Mouse (Mus musculus): Measurements from ENCODE around the gene Nap1l4. TPM values are rescaled to one million over a fixed set of nuclear protein-coding genes. Genes with fewer than 3 reads are reported as not detected.

Gene Nap1l4
- 105 and 152 TPM in 2 replicates for total RNA-seq (2023)

DNA sequence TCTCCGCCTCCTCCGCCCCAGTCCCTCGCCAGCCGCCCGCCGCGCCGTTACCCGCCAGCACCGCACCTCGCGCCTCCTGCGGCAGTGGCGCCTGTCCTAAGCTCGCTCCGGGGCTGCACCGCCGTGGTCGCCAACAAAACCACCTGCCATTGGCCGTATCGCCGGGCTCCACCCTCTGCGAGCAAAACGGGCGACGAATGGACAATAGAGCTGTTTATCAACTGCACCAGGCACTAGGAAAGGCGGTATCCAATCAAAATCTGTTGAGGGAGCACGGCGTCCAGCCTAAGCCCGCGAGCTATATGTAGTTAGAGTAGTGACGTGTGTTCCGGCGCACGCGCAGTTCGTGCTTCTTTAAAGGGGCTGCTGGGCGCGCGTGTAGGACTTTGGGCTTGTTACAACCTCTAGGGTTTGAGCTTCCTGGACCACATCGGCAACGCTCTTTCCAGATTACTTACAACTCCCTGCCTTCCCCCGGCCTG is at the start of gene Nap1l4:
Gene Nap1l4 (minus strand): TSS at position 131 of the 482 bp plus-strand sequence.

DNA sequence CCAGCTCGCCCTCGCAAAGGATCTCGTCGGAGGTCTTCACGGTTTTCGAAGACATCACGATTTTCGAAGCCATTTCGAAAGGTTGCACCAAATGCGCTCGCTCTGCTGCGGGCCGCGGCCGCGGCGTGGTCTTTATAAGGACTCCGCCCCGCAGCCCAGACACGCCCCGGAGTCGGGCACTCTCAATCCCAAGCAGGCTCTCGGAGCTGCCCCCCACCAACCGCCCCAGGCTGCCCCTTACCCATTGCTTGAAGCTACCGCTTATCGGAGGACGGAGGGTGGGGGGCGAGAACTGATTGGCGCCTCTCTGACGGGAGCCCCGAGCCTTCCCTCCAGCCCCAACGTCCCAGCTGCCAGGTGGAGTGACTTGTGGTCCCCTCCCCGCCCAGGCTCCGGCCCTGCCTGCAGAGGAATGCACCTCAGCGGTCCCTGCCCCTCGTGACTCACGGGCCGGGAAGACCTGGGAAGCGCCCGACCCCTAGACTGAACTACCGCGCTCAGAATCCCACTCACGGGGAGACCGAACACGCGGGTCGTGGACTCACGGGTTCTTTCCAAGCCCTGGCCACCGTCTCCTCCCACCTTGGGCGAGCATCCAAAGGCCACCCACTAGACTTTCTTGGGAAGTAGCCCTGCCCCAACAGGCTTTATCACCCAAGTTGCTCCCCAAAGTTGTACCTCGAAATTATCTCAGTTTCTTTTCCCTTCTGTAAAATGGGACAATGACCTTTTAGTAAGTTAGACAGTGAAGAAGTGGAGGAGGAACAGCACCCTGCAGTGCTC is 46.3 kb downstream of the Nap1l4 start, which contains the start of gene Phlda2:
Gene Phlda2 (minus strand): TSS at position 733 of the 783 bp plus-strand sequence.

GRCm38 (mm10) chr7:143473347-143474101 is 75.4 kb downstream of the Nap1l4 start, which contains the start of gene Slc22a18:
Slc22a18 (plus strand) TSS chr7:143473736.

Other genes starting within 250 kb of the Nap1l4 start
- 0.59 TPM in 1 of 2 replicates, not detected in the other for gene Cdkn1c, start 88.1 kb downstream of the Nap1l4 start, total RNA-seq (2023)
- 0.66 and 1.2 TPM in 2 replicates for gene Slc22a18, start 75.4 kb downstream of the Nap1l4 start, total RNA-seq (2023)
- gene Phlda2, start 46.0 kb downstream of the Nap1l4 start, total RNA-seq (2023): not detected in 2 replicates
- 39.7 and 42.9 TPM in 2 replicates for gene Cars, start 51.0 kb upstream of the Nap1l4 start, total RNA-seq (2023)
- 7.9 and 10.2 TPM in 2 replicates for gene Tnfrsf26, start 79.6 kb upstream of the Nap1l4 start, total RNA-seq (2023)
- gene Tnfrsf22, start 100.6 kb upstream of the Nap1l4 start, total RNA-seq (2023): 1.0 and 1.4 TPM in 2 replicates
- 10.8 and 12.3 TPM in 2 replicates for gene Tnfrsf23, start 136.8 kb upstream of the Nap1l4 start, total RNA-seq (2023)
- 0.86 and 1.4 TPM in 2 replicates for gene Osbpl5, start 207.9 kb upstream of the Nap1l4 start, total RNA-seq (2023)
- not detected in 2 replicates for gene Mrgprg, start 217.9 kb upstream of the Nap1l4 start, total RNA-seq (2023)
- 0.20 TPM in 1 of 2 replicates, not detected in the other for gene Mrgpre, start 235.4 kb upstream of the Nap1l4 start, total RNA-seq (2023)

Measured in neutrophil, adult 65 days (primary cell).